Mouse (Mus musculus) bone marrow, adult 2 months (tissue): ENCODE results near the gene Slc22a4.

Experiments used
- CTCF ChIP-seq: fragments of 200-500 bp; IDR thresholded peaks from 2 replicates; pipeline ENCODE4 v1.5.1; 2011; ENCODE audit warnings: low read length, control low read depth; ENCODE audit not compliant: control insufficient read depth, insufficient read depth
- POLR2A ChIP-seq: fragments of 200-500 bp; IDR thresholded peaks from 2 replicates; pipeline ENCODE4 v1.6.1; 2011; ENCODE audit warnings: low read depth, mild to moderate bottlenecking, control low read depth, low read length, borderline replicate concordance; ENCODE audit not compliant: control insufficient read depth

GRCm38 (mm10) chr11:54028044-54028951, at the start of gene Slc22a4:
- TF ChIP-seq POLR2A, result no peak; the same call in none of the 2 replicates
- peak; percentile 22; the same call in 1 of the 2 replicates for TF ChIP-seq CTCF
